Mouse (Mus musculus) forebrain, postnatal 0 days (tissue): ENCODE measurements around the gene Hnrnph1. TPM values are rescaled to one million over a fixed set of nuclear protein-coding genes. Genes with fewer than 3 reads are reported as not detected.
"Not testable (repeated sequence)": the region's sequence is repeated elsewhere in the genome, so short reads cannot be mapped to it uniquely, and the experiment has no call there.

Experiments used
- ATAC-seq: fragments of 200-750 bp; cut with Nextera tagmentation; 2 replicates; pipeline ENCODE4 v1.8.0; 2017; ENCODE audit warnings: mild to moderate bottlenecking, moderate library complexity
- DNase-seq: peaks from one replicate; pipeline ENCODE4 v3.0.0-alpha.2; 2015
- H3K27ac ChIP-seq: fragments of 300-500 bp; sonication (generic); 2 replicates; pipeline ENCODE4 v1.5.1; 2014; ENCODE audit warnings: low read depth, mild to moderate bottlenecking, antibody characterized with exemption, low read length, moderate library complexity, mixed read lengths
- H3K27me3 ChIP-seq: fragments of 300-500 bp; sonication (generic); 2 replicates; pipeline ENCODE4 v1.6.1; 2014; ENCODE audit warnings: mild to moderate bottlenecking, low read length, mixed read lengths; ENCODE audit not compliant: insufficient read depth
- H3K36me3 ChIP-seq: fragments of 300-500 bp; sonication (generic); 2 replicates; pipeline ENCODE4 v1.6.1; 2014; ENCODE audit warnings: mild to moderate bottlenecking, moderate library complexity; ENCODE audit not compliant: insufficient read depth
- H3K4me1 ChIP-seq: fragments of 300-500 bp; sonication (generic); 2 replicates; pipeline ENCODE4 v1.6.1; 2014; ENCODE audit warnings: antibody characterized with exemption; ENCODE audit not compliant: insufficient read depth
- H3K4me2 ChIP-seq: fragments of 300-500 bp; sonication (generic); 2 replicates; pipeline ENCODE4 v1.6.1; 2014; ENCODE audit warnings: low read depth, mild to moderate bottlenecking, moderate library complexity
- H3K4me3 ChIP-seq: fragments of 300-500 bp; sonication (generic); 2 replicates; pipeline ENCODE4 v1.5.1; 2014; ENCODE audit warnings: low read depth, low read length, mixed read lengths
- H3K9ac ChIP-seq: fragments of 300-500 bp; sonication (generic); 2 replicates; pipeline ENCODE4 v1.6.1; 2014; ENCODE audit warnings: mild to moderate bottlenecking
- H3K9me3 ChIP-seq: fragments of 300-500 bp; sonication (generic); 2 replicates; pipeline ENCODE4 v1.6.1; 2016; ENCODE audit warnings: low read length
- CTCF ChIP-seq: sonication (generic); IDR thresholded peaks from 2 replicates; pipeline ENCODE4 v1.5.1; 2016; ENCODE audit warnings: antibody characterized with exemption, control low read depth, low read depth
- WGBS: fragments of 180-500 bp; shearing (Covaris S2); extraction: QIAGEN DNeasy Blood & Tissue Kit; methylation state at CpG from one replicate; pipeline ENCODE4 v1.1.7; 2014; 5-methylcytosine and 5-hydroxymethylcytosine counted together
- polyA plus RNA-seq: library from polyadenylated mRNA; unstranded; fragments of >200 nt; fragmentation: Nextera tagmentation; extraction: Ambion mirVana; gene quantifications from 2 replicates; pipeline ENCODE4 v1.2.1, GENCODE M21; 2015
- total RNA-seq: library from RNA; depleted of rRNA; stranded (reverse); fragments of >200 nt; gene quantifications from 2 replicates; pipeline ENCODE4 v1.2.3, GENCODE M21; 2014

Hnrnph1 gene
- total and polyA plus RNA-seq, 2 experiments from 2014 or later, result 297 to 407 TPM

DNA sequence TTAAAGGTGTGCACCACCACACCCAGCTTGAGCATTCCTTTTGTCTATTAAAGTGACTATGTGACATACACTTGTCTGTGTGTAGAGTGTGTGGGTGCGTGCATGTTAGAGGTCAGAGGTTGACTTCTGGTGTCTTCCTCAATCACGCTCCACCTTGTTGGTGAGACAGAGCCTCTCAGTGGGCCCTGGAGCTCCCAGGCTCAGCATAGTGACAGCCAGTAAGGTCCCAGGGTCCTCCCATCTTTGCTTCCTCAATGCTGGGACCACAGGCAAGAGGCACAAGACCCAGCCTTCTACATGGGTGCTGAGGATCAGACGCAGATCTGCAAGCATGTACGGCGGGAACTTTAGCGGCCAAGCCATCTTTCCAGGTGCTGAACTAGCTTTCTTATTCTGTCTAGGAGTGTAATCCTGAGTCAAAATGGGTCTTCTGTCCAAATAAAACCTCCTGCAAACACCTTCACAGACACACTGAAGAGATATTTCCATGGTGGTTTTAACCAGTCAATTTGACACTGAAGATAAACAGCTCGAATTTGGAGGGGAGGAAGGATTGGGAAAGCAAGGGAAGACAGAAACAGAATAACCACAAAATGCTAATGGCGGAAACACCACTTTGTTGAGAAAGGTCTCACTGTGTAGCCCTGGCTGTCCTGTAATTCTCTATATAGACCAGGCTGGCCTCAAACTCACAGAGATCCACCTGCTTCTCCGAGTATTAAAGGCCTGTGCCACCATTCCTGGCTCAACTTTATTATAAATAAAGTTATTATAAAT, 30.3 kb upstream of the Hnrnph1 start:
- TF ChIP-seq CTCF, result no peak
- Histone ChIP-seq H3K27ac (no peak overlapping the region), H3K4me2 (no peak overlapping the region), H3K36me3 (no peaks in the 10 kb centered on the region), H3K9me3 (no peaks in the 10 kb centered on the region), H3K9ac (no peak overlapping the region), H3K4me1 (no peaks in the 10 kb centered on the region), H3K4me3 (no peak overlapping the region), H3K27me3 (no peaks in the 10 kb centered on the region)
- DNase-seq (no peak), ATAC-seq (no peak)
- WGBS, result 89% methylated on average over 9 of the region's 9 CpGs

DNA sequence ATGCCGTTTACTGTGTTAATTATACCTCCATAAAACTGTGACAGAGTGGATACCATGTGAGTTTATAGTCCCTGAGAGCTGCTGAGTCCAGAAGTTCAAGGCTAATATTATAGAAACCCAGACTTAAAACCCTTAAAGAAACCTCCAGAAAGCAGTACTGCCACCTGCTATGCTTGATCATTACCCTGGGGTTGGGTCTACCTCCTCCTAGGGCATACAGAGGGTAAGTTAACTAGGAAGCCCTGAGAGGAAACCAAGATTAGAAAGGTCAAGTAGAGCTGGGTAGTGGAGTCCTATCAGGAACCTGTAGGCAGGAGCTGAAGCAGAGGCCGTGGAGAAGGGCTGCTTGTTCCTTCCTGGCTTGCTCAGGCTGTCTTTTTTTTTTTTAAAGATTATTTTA, 24.6 kb upstream of the Hnrnph1 start:
- 91% methylated on average over 2 of the region's 2 CpGs for WGBS

DNA sequence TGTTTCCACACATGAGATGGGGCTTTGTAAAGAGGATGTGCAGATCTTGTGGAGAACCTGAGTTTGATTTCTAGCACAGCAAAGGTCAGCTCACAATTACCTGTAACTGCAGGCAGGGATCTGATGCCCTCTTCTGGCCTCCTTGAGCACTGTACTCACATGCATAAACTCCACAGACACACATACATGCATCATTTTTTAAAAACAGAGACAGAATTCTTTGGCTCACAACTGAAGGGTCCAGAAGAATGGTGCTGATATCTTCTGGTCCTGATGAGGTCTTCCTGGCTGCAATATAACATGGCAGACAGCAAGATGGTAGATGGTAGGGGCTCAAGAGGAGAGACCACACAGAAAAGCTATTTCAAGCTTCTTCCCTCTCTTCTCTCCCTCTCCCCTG, 22.6 kb upstream of the Hnrnph1 start, which contains the start of gene Cby3:
TSS of gene Cby3 (plus strand) at position 301 of the 400 bp plus-strand sequence.
- TF ChIP-seq CTCF, result no peak
- Histone ChIP-seq H3K4me3 (no peak within 1 kb of the TSS), H3K4me2 (no peak within 1 kb of the TSS), H3K36me3 (no peaks in the 10 kb centered on the region), H3K4me1 (no peaks in the 10 kb centered on the region), H3K27ac (no peak within 1 kb of the TSS), H3K9ac (no peak within 1 kb of the TSS), H3K27me3 (no peaks in the 10 kb centered on the region), H3K9me3 (no peaks in the 10 kb centered on the region)
- no peak for DNase-seq
- no peak for ATAC-seq

More for the DNA sequence above, 24.6 kb upstream of the Hnrnph1 start:
- Histone ChIP-seq H3K9ac (no peak overlapping the region), H3K4me2 (no peak overlapping the region), H3K4me3 (no peak overlapping the region), H3K27ac (no peak overlapping the region), H3K4me1 (no peaks in the 10 kb centered on the region), H3K9me3 (no peaks in the 10 kb centered on the region), H3K36me3 (no peaks in the 10 kb centered on the region), H3K27me3 (no peaks in the 10 kb centered on the region)
- ATAC-seq, result no peak
- TF ChIP-seq CTCF, result no peak
- DNase-seq, result no peak

DNA sequence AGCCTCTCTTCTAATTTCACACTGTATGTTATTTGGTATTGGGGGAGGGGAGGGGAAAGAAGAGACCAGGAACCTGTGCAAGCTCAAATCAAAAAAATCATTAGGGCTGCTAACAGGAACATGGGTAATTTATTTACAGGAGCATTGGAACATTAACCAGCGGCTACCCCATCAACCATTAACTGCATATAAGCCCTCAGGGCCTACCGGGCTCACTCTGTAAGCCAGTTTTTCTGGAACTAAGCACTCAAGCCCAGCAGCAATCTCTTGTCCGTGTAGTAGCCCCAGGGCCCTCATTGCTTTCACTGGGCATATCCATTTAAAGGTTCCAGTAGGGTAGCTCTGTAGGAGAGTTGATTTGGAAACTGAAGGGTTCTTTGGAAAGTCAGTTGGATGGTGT, 21.9 kb upstream of the Hnrnph1 start:
- H3K27ac ChIP-seq, result no peak overlapping the region
- no peak overlapping the region for H3K9ac ChIP-seq
- no peaks in the 10 kb centered on the region for H3K36me3 ChIP-seq
- no peak for ATAC-seq
- WGBS, result 84% methylated on average over 3 of the region's 3 CpGs
- H3K9me3 ChIP-seq, result no peaks in the 10 kb centered on the region
- H3K4me3 ChIP-seq, result no peak overlapping the region
- no peak overlapping the region for H3K4me2 ChIP-seq
- 0 out of 2 replicates have a peak, but pooled peaks cover 3% of the 10 kb centered on the region for H3K4me1 ChIP-seq
- DNase-seq, result no peak
- no peaks in the 10 kb centered on the region for H3K27me3 ChIP-seq
- no peak for TF ChIP-seq CTCF

DNA sequence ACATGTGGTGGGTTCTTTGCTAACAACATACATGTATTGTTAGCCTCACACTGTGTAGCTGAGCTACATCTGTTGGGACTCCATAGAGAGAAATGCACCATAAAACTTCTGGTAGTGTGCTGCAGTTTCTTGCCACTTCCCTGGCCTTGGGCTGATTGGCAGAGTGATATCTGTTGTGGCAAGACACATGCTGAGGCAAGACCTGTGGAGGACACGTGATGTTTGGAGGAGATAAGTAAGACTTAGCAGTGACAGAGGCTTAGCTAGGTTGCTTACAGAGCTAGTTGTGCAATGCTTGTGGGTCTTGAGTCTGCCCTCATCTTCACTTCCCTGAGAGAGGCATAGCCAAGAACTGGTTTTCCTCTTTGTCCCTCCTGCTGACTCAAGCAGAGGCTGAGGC, 21.4 kb upstream of the Hnrnph1 start:
- H3K4me3 ChIP-seq, result no peak overlapping the region
- no peak for ATAC-seq
- no peaks in the 10 kb centered on the region for H3K36me3 ChIP-seq
- 0 out of 2 replicates have a peak, but pooled peaks cover 3% of the 10 kb centered on the region for H3K4me1 ChIP-seq
- no peak overlapping the region for H3K27ac ChIP-seq
- H3K27me3 ChIP-seq, result no peaks in the 10 kb centered on the region
- H3K4me2 ChIP-seq, result no peak overlapping the region
- no peak for DNase-seq
- no peak overlapping the region for H3K9ac ChIP-seq
- TF ChIP-seq CTCF, result no peak
- WGBS, result 82% methylated on average over 1 of the region's 1 CpGs
- H3K9me3 ChIP-seq, result no peaks in the 10 kb centered on the region

DNA sequence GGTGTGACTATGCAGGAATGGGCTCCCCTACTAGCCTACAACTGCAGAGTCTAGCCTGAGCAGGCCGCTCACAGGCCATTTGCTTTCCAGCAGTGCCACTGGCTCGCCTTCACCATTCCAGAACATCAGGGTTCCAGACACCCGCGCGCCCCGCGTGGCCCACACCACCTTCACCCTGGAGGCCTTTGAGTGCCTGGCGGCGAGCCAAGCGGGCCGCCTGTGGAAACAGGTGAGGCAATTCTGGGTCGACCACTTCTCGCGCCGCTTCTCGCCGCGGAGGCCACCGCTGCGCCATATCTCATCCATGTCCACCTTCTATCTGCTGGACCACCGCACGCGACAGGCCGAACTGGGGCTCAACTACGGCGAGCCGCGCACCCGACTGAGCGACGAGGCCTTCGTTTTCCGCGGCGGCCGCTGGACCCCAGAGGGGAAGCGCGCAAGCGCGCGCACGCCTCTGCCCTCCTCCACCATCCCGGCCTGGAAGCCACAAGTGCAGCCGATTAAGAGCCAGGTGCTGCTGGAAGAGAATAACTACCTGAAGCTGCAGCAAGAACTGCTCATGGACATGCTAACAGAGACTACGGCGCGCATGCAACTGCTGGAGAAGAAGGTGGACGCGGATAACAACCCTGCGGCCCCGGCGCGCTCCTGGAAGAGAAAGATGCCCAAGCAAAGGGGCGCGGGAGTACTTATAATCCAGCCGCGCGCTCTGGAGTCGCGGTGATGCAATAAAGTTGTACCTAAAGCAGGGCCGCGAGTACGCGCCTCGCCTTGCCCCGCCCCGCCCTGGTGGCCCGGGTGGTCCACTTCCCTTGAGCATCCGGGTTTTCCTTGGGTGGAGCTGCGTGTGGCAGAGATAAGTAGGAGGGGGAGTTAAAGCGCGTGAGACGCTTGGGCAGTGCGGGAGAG, 17.6 kb upstream of the Hnrnph1 start:
- peak; percentile 93 for ATAC-seq
- Histone ChIP-seq H3K9me3 (no peaks in the 10 kb centered on the region), H3K4me2 (peak overlapping the region; percentile 86), H3K4me1 (0 out of 2 replicates have a peak, but pooled peaks cover 3% of the 10 kb centered on the region), H3K4me3 (peak overlapping the region; percentile 57), H3K27me3 (no peaks in the 10 kb centered on the region), H3K9ac (peak overlapping the region; percentile 71), H3K36me3 (no peaks in the 10 kb centered on the region), H3K27ac (peak overlapping the region; percentile 74)
- no peak for TF ChIP-seq CTCF
- peak; percentile 76 for DNase-seq
- 1% methylated on average over 74 of the region's 74 CpGs for WGBS

DNA sequence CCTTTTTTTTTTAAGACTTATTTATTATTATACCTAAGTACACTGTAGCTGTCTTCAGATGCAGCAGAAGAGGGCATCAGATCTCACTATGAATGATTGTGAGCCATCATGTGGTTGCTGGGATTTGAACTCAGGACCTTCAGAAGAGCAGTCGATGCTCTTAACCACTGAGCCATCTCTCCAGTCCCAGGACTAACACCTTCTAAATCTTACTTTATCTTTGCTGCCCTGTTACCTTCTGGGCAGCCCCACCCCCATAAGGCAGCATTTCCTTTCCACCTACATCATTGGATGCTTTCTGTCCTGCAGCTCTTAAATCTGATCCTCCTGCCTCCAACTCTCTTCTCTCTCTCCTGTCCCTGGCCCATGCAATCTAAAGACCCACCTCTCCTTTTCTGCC, 15.5 kb upstream of the Hnrnph1 start:
- not testable (repeated sequence) for H3K4me1 ChIP-seq, H3K4me2 ChIP-seq, H3K27ac ChIP-seq, H3K9me3 ChIP-seq, H3K36me3 ChIP-seq, ATAC-seq, H3K27me3 ChIP-seq, H3K4me3 ChIP-seq, DNase-seq, H3K9ac ChIP-seq
- WGBS, result 86% methylated on average over 1 of the region's 1 CpGs
